Mouse (Mus musculus): ENCODE measurements at regions not wholly inside any gene's neighbourhood (a gene's known extent, or its start where the extent isn't known, plus 50 kb on each side); places are given as distances from the start of the nearest gene placed in this dataset.
"Not testable (repeated sequence)": the region's sequence is repeated elsewhere in the genome, so short reads cannot be mapped to it uniquely, and the experiment has no call there.

GRCm38 (mm10) chr6:6313171-6313570 lies 96.2 kb upstream of the Slc25a13 start:
- Histone ChIP-seq H3K4me3 (no peak overlapping the region), H3K36me3 (no peaks in the 10 kb centered on the region), H3K27me3 (no peaks in the 10 kb centered on the region), H3K9me3 (no peaks in the 10 kb centered on the region), H3K9ac (no peak overlapping the region), H3K27ac (replicated peaks) (no peak overlapping the region), H3K4me2 (no peak overlapping the region), H3K4me1 (replicated peaks) (no peaks in the 10 kb centered on the region)
- WGBS = 94% methylated on average over 6 of the region's 6 CpGs
- no peak for ATAC-seq (ENCODE audit: low FRiP score, low read depth)

- H3K4me2 ChIP-seq = no peak overlapping the region
- no peak overlapping the region for H3K4me3 ChIP-seq
- no peaks in the 10 kb centered on the region for H3K36me3 ChIP-seq
- 92% methylated on average over 3 of the region's 3 CpGs for WGBS
- H3K27me3 ChIP-seq = no peaks in the 10 kb centered on the region
- no peak for ATAC-seq (ENCODE audit: low FRiP score, low read depth)
- no peaks in the 10 kb centered on the region for H3K4me1 ChIP-seq (replicated peaks)
- no peak overlapping the region for H3K27ac ChIP-seq (replicated peaks)
- no peak overlapping the region for H3K9ac ChIP-seq
- H3K9me3 ChIP-seq = no peaks in the 10 kb centered on the region
Measured at GRCm38 (mm10) chr6:6310213-6310612, 93.2 kb upstream of the Slc25a13 start.

- 89% methylated on average over 2 of the region's 2 CpGs for WGBS
- Histone ChIP-seq H3K4me3 (no peak overlapping the region), H3K27ac (replicated peaks) (no peak overlapping the region), H3K27me3 (no peaks in the 10 kb centered on the region), H3K4me2 (no peak overlapping the region), H3K4me1 (replicated peaks) (no peaks in the 10 kb centered on the region), H3K36me3 (no peaks in the 10 kb centered on the region), H3K9ac (no peak overlapping the region), H3K9me3 (no peaks in the 10 kb centered on the region)
- no peak for ATAC-seq (ENCODE audit: low FRiP score, low read depth)
Measured at GRCm38 (mm10) chr6:6307618-6308017, 90.6 kb upstream of the Slc25a13 start.

- Histone ChIP-seq H3K36me3 (no peaks in the 10 kb centered on the region), H3K27me3 (no peaks in the 10 kb centered on the region), H3K9ac (no peak overlapping the region), H3K4me1 (replicated peaks) (no peaks in the 10 kb centered on the region), H3K27ac (replicated peaks) (no peak overlapping the region), H3K4me2 (no peak overlapping the region), H3K9me3 (no peaks in the 10 kb centered on the region), H3K4me3 (no peak overlapping the region)
- no peak for ATAC-seq (ENCODE audit: low FRiP score, low read depth)
- 21% methylated on average over 5 of the region's 5 CpGs for WGBS
Measured at GRCm38 (mm10) chr6:6303767-6304166, 86.8 kb upstream of the Slc25a13 start.

DNA sequence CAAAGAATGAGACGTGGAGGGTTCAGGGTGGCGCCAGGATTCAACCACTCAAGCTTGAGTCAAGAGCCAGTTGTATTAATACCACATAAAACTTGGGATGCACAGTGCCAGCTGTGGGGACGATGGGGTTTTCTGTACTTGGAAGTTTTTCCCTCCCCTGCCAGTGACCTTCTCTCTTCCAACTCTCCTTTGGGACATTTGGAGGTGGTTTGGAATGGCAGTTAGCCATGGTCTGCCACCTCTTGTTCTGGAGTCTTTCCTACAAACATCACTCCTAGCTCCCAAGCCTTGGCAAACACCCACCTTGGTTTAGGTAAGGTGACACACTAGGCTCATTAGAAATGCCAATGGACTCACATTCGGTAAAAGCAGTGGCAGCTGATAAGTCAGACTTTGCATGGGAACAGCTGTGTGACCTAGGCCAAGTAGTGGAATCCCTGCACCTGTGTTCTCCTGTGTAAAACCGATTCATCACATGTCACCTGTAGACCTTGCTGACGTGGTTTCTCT lies 84.1 kb upstream of the Slc25a13 start:
- Histone ChIP-seq H3K9ac (no peak overlapping the region), H3K27ac (replicated peaks) (no peak overlapping the region), H3K27me3 (no peaks in the 10 kb centered on the region), H3K36me3 (no peaks in the 10 kb centered on the region), H3K4me2 (no peak overlapping the region), H3K9me3 (no peaks in the 10 kb centered on the region), H3K4me1 (replicated peaks) (no peaks in the 10 kb centered on the region), H3K4me3 (no peak overlapping the region)
- 88% methylated on average over 6 of the region's 6 CpGs for WGBS
- ATAC-seq (ENCODE audit: low FRiP score, low read depth) = no peak

DNA sequence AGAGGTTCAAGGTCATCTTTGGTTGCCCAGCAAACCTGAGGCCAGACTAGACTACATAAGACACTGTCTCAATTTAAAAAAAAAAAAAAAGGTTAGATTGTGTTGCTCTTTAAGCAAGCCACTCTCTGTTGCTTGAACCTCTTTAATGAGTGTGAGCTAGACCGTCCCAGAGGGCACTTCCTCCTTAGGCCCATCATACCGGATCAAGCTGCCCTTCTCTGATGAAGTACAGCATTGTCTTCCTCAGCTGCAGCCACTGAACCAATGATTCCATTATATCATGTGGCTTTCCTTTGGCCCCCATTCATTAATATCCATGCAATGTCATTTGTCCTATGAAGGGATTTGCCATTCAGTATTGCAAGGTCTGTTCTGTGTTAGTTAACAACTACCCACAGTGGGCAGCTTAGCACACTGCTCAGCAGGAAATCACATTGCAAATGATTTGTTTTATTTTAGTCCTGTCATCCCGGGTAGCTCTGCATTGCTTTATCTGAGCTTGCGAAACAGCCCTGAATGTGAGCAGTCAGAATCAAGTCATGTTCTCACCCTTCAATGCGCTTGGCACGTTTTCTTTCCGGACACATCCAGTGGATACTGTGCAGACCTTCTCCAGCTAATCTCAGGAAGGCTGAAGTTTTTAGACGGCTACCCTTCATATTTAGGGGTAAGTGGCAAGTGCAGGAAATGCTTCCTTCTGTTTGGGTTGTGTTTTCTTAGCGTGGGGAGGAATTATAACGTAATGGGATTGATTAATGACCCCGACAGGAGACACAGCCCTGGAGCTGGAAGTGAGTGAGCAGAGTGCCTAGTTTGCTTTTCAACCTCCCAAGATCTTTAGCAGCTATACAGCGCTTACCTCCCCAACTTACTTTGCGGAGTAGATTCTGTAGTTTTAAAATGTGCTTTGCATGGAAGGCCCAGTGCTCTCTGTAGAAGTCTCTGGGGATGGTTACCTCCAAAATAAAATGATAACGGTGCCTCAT lies 82.2 kb upstream of the Slc25a13 start:
- WGBS = 58% methylated on average over 14 of the region's 14 CpGs
- peak; percentile 19; the same call in 1 of the 2 replicates for ATAC-seq (ENCODE audit: low FRiP score, low read depth)

GRCm38 (mm10) chr6:6295551-6295950 lies 78.6 kb upstream of the Slc25a13 start:
- H3K4me3 ChIP-seq; H3K27me3 ChIP-seq; ATAC-seq (ENCODE audit: low FRiP score, low read depth); H3K36me3 ChIP-seq; H3K4me2 ChIP-seq; H3K4me1 ChIP-seq (replicated peaks); H3K27ac ChIP-seq (replicated peaks); H3K9me3 ChIP-seq; H3K9ac ChIP-seq: not testable (repeated sequence)
- WGBS = 90% methylated on average over 2 of the region's 2 CpGs

More for the DNA sequence above, 82.2 kb upstream of the Slc25a13 start:
- Histone ChIP-seq H3K9ac (no peak overlapping the region), H3K36me3 (no peaks in the 10 kb centered on the region), H3K27ac (replicated peaks) (no peak overlapping the region), H3K4me3 (no peak overlapping the region), H3K4me1 (replicated peaks) (no peaks in the 10 kb centered on the region), H3K9me3 (no peaks in the 10 kb centered on the region), H3K27me3 (no peaks in the 10 kb centered on the region), H3K4me2 (no peak overlapping the region)

DNA sequence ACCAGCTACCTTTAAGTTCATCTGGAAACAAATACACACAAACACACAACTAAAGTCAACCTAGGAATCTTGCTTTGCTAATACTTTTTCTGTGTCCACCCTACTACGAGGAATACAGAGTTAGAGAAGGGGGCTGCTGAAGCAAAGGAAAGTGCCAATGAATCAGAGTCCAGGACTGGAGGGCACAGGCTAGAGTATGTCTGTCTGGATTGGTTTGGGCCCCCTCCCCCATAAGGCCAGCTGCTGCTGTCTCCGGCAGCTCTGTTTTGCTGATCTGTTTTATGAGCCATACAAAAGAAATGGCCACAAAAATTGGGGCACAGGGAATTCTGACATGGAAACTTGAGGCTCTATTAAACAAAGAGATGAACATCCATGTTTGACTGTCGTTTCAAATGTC lies 74.8 kb upstream of the Slc25a13 start:
- H3K4me3 ChIP-seq = no peak overlapping the region
- H3K36me3 ChIP-seq = no peaks in the 10 kb centered on the region
- H3K9me3 ChIP-seq = no peaks in the 10 kb centered on the region
- no peak overlapping the region for H3K4me2 ChIP-seq
- no peaks in the 10 kb centered on the region for H3K27me3 ChIP-seq
- no peak overlapping the region for H3K9ac ChIP-seq
- WGBS = 60% methylated on average over 3 of the region's 3 CpGs
- ATAC-seq (ENCODE audit: low FRiP score, low read depth) = no peak
- no peak overlapping the region for H3K27ac ChIP-seq (replicated peaks)
- H3K4me1 ChIP-seq (replicated peaks) = no peaks in the 10 kb centered on the region

DNA sequence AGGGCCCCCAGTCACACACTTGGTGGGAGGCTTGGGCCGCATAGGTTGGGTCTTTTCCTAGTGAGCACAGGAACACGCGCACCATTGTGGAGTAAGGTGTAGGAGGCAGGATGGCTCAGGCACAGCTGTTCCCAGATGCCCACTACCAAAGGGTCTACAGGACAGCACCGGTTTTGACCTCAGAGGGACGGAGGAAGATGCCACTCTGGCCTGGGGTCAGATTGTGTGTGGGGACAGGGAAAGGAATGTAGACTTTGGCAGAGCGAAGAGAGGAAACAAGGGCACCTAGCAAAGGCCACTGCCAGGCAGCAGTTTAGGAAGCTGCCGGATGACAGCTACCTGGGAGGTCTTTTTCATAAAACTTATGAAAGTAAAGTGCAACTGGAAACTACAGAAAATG lies 73.5 kb upstream of the Slc25a13 start:
- H3K9ac ChIP-seq = no peak overlapping the region
- no peak overlapping the region for H3K4me2 ChIP-seq
- WGBS = 93% methylated on average over 7 of the region's 7 CpGs
- H3K9me3 ChIP-seq = no peaks in the 10 kb centered on the region
- H3K4me3 ChIP-seq = no peak overlapping the region
- no peaks in the 10 kb centered on the region for H3K27me3 ChIP-seq
- H3K4me1 ChIP-seq (replicated peaks) = no peaks in the 10 kb centered on the region
- H3K36me3 ChIP-seq = no peaks in the 10 kb centered on the region
- H3K27ac ChIP-seq (replicated peaks) = no peak overlapping the region
- no peak for ATAC-seq (ENCODE audit: low FRiP score, low read depth)

- Histone ChIP-seq H3K27me3 (no peaks in the 10 kb centered on the region), H3K4me2 (no peak overlapping the region), H3K4me1 (replicated peaks) (no peaks in the 10 kb centered on the region), H3K9me3 (no peaks in the 10 kb centered on the region), H3K36me3 (no peaks in the 10 kb centered on the region), H3K27ac (replicated peaks) (no peak overlapping the region), H3K4me3 (no peak overlapping the region), H3K9ac (no peak overlapping the region)
- no peak for ATAC-seq (ENCODE audit: low FRiP score, low read depth)
- 31% methylated on average over 6 of the region's 6 CpGs for WGBS
Measured at GRCm38 (mm10) chr6:6289806-6290205, 72.8 kb upstream of the Slc25a13 start.

DNA sequence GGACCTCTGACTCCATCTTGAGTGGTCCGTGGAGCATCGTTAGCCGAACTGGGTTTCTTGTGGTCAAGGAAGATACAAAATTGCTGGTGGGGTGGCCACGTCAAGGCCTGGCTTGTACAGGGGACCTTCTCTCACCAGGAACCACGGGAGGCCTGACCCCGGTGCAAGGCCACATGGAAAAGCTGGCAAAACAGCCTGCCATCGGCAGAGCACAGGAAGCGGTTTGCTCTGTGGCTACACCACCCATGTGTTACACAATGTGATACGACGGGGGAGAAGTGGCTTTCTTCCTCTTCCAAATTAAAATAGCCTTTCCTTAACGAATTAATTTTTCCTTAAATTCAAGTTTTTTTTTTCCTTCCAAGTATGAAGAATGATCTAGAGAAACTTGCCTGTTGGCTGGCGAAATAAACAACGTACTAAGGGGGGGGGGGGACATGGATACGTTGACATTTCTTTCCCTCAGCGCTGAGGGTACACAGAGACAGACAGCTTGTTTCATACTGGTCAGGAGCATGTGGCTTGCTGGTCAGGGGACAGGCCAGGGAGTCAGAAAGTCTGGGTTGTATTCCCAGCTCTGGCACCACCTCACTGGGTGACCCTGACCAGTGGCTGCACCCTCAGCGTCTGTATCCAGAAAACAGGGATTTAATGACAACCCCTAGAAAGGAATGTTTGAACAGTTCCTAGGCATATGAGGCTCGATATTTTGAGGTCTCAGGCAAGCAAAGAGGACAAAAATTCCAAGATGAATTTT lies 64.0 kb upstream of the Slc25a13 start:
- Histone ChIP-seq H3K9me3 (no peaks in the 10 kb centered on the region), H3K9ac (no peak overlapping the region), H3K4me1 (replicated peaks) (no peaks in the 10 kb centered on the region), H3K4me3 (no peak overlapping the region), H3K36me3 (no peaks in the 10 kb centered on the region), H3K4me2 (no peak overlapping the region), H3K27ac (replicated peaks) (no peak overlapping the region), H3K27me3 (no peaks in the 10 kb centered on the region)
- 86% methylated on average over 17 of the region's 17 CpGs for WGBS
- ATAC-seq (ENCODE audit: low FRiP score, low read depth) = no peak

- no peaks in the 10 kb centered on the region for H3K9me3 ChIP-seq
- H3K4me1 ChIP-seq (replicated peaks) = no peaks in the 10 kb centered on the region
- H3K9ac ChIP-seq = no peak overlapping the region
- H3K4me2 ChIP-seq = no peak overlapping the region
- ATAC-seq (ENCODE audit: low FRiP score, low read depth) = no peak
- no peaks in the 10 kb centered on the region for H3K27me3 ChIP-seq
- WGBS = 82% methylated on average over 6 of the region's 6 CpGs
- H3K27ac ChIP-seq (replicated peaks) = no peak overlapping the region
- H3K36me3 ChIP-seq = no peaks in the 10 kb centered on the region
- no peak overlapping the region for H3K4me3 ChIP-seq
Measured at GRCm38 (mm10) chr6:6279646-6280045, 62.7 kb upstream of the Slc25a13 start.
